Mouse (Mus musculus): ENCODE results near the gene Lmtk2. TPM values are rescaled to one million over a fixed set of nuclear protein-coding genes. Genes with fewer than 3 reads are reported as not detected.

The Lmtk2 gene
- total and polyA plus RNA-seq, 2 experiments from 2014 or later, result 7.1 to 58.8 TPM

DNA sequence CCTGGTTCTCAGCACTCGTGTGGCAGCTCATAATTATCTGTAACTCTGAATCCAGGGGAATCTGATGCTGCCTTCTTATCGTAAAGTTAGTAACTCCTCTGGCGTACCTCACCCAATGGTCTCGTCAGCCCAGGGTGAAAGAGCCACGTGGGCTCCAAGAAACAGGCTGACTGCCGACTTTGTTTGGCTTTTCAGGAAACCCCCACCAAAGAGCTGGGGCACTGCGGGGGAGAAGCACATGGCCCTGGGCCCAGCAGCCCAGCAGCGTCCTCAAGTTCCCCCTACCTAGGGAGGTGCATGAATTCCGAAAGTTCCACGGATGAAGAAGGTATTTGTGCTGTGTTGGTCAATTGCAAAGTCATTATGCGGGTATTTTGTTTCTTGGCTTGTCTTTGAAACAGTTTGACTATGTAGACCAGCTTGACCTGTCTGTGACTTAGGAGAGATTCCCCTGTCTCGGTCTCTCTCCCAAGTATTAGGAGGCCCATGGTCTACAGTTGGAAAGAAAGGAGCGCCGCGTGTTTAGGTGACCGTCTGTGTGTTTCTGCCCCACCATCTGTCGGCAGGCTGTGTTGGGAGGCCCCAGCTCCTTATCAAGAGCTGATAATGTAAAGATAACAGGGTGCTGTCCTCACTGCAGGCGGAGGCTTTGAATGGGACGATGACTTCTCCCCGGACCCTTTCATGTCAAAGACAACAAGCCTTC is 82.5 kb downstream of the Lmtk2 start:
- 78% methylated on average over 20 of the region's 20 CpGs for WGBS

DNA sequence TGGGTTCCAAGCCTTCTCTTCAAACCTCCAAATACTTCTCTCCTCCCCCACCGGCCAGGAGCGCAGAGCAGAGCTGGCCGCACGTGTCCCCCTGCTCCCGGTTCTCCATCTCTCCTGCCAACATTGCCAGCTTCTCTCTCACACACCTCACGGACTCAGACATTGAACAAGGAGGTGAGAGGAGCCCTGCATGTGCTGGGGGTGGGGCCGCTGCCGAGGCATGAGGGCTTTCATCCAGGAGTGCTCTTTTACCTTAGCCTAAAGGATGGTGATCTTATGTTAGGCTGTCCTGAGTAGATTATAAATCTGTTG is 83.0 kb downstream of the Lmtk2 start:
- WGBS, result 90% methylated on average over 8 of the region's 8 CpGs

More for the DNA sequence above, 82.5 kb downstream of the Lmtk2 start:
- Histone ChIP-seq H3K27me3 (ENCODE audit: insufficient read depth, low read length) (no peaks in the 10 kb centered on the region), H3K4me3 (ENCODE audit: low read length) (no peak overlapping the region), H3K4me2 (ENCODE audit: low read depth, low read length) (no peak overlapping the region), H3K9me3 (ENCODE audit: low read length) (no peaks in the 10 kb centered on the region), H3K4me1 (ENCODE audit: insufficient read depth, low read length) (no peaks in the 10 kb centered on the region), H3K9ac (replicated peaks; ENCODE audit: low read length) (no peak overlapping the region), H3K27ac (no peak overlapping the region), H3K36me3 (ENCODE audit: insufficient read depth, low read length) (peaks cover 14% of the 10 kb centered on the region; the same call in 1 of the 2 replicates)
- DNase-seq (ENCODE audit: low spot score) (no peak), ATAC-seq (no peak)
- no peak for TF ChIP-seq CTCF (IDR thresholded peaks at IDR 0.05; ENCODE audit: low read depth)

DNA sequence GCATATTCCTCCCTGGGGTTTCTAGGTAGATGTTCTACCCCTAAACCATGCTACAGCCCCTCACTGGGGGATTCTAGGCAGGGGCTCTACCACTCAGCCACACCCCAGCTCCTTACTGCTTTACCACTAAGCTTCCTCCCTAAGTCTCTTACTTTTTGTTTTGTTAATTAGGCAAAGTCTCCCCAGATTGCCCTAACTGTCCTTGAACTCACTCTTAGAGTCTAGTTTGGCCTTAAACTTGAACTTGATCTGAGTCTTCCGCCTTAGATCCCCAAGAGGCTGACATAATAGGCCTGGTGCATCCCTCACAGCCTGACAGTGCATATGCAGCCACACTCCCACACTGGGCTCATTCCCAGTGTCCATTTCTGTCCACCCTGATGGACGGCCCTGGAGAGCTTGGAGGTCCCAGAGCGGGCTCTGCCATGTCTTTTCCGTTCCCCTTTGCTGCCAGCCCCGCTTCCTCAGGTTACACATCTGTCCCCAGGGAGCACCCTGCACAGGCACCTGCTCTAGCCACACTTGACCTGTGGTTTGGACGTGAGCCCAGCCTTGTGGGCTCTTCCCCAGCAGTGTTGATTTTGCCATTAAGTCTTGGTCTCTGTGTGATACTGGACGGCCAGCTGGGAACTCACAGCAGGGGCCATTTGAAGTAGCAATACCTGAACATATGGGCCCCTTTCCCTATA is 83.6 kb downstream of the Lmtk2 start:
- no peak overlapping the region for H3K9ac ChIP-seq (replicated peaks; ENCODE audit: low read length)
- H3K36me3 ChIP-seq (ENCODE audit: insufficient read depth, low read length), result peaks cover 18% of the 10 kb centered on the region; the same call in 1 of the 2 replicates
- 66% methylated on average over 7 of the region's 7 CpGs for whole genome bisulfite sequencing
- H3K27me3 ChIP-seq (ENCODE audit: insufficient read depth, low read length), result no peaks in the 10 kb centered on the region
- no peak for DNase-seq (ENCODE audit: low spot score)
- H3K9me3 ChIP-seq (ENCODE audit: low read length), result no peaks in the 10 kb centered on the region
- ATAC-seq, result no peak
- H3K4me2 ChIP-seq (ENCODE audit: low read depth, low read length), result no peak overlapping the region
- TF ChIP-seq CTCF (IDR thresholded peaks at IDR 0.05; ENCODE audit: low read depth), result no peak
- no peak overlapping the region for H3K27ac ChIP-seq
- no peaks in the 10 kb centered on the region for H3K4me1 ChIP-seq (ENCODE audit: insufficient read depth, low read length)
- no peak overlapping the region for H3K4me3 ChIP-seq (ENCODE audit: low read length)

More for the DNA sequence above, 83.0 kb downstream of the Lmtk2 start:
- no peak for ATAC-seq
- Histone ChIP-seq H3K4me1 (ENCODE audit: insufficient read depth, low read length) (no peaks in the 10 kb centered on the region), H3K9me3 (ENCODE audit: low read length) (no peaks in the 10 kb centered on the region), H3K27me3 (ENCODE audit: insufficient read depth, low read length) (no peaks in the 10 kb centered on the region), H3K9ac (replicated peaks; ENCODE audit: low read length) (no peak overlapping the region), H3K4me3 (ENCODE audit: low read length) (no peak overlapping the region), H3K4me2 (ENCODE audit: low read depth, low read length) (no peak overlapping the region), H3K36me3 (ENCODE audit: insufficient read depth, low read length) (peaks cover 14% of the 10 kb centered on the region; the same call in 1 of the 2 replicates), H3K27ac (no peak overlapping the region)
- TF ChIP-seq CTCF (IDR thresholded peaks at IDR 0.05; ENCODE audit: low read depth), result no peak
- no peak for DNase-seq (ENCODE audit: low spot score)

DNA sequence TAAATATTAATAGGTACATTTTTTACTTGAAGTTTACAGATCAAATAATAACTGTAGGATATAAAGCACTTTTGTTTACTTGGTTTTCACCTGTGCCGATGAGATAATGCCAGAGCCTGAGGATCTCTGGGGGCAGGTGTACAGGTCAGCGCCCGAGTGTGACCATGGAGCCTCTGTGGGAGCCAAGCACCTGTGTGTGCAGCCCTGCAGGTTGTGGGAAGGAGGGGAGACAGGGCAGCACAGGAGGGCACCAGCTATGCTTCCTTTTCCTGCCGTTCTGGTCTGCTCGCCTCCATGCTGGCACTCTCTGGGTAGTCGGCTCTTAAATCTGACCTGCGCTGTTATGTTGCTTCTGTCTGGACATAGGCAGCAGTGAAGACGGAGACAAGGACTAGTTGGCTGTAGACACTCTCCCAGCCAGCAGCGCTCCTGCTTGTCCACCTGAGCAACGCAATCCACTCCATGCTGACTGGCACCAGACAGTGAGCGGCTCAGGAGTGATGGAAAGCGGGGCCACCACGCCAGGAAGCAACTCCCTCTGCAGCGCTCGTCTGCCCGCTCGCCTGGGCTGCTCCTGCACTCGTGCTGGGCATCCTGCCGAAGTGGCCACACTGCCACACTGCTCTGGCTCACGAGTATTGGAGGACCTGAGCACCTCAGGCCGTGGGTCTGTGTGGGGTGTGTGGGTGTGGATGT is 84.3 kb downstream of the Lmtk2 start:
- DNase-seq (ENCODE audit: low spot score) (no peak), ATAC-seq (no peak)
- H3K27ac ChIP-seq, result no peak overlapping the region
- no peaks in the 10 kb centered on the region for H3K27me3 ChIP-seq (ENCODE audit: insufficient read depth, low read length)
- WGBS, result 82% methylated on average over 21 of the region's 21 CpGs
- no peak for TF ChIP-seq CTCF (IDR thresholded peaks at IDR 0.05; ENCODE audit: low read depth)
- H3K4me2 ChIP-seq (ENCODE audit: low read depth, low read length), result no peak overlapping the region
- no peak overlapping the region for H3K4me3 ChIP-seq (ENCODE audit: low read length)
- peaks cover 18% of the 10 kb centered on the region; the same call in 1 of the 2 replicates for H3K36me3 ChIP-seq (ENCODE audit: insufficient read depth, low read length)
- H3K9ac ChIP-seq (replicated peaks; ENCODE audit: low read length), result no peak overlapping the region
- no peaks in the 10 kb centered on the region for H3K4me1 ChIP-seq (ENCODE audit: insufficient read depth, low read length)
- no peaks in the 10 kb centered on the region for H3K9me3 ChIP-seq (ENCODE audit: low read length)

DNA sequence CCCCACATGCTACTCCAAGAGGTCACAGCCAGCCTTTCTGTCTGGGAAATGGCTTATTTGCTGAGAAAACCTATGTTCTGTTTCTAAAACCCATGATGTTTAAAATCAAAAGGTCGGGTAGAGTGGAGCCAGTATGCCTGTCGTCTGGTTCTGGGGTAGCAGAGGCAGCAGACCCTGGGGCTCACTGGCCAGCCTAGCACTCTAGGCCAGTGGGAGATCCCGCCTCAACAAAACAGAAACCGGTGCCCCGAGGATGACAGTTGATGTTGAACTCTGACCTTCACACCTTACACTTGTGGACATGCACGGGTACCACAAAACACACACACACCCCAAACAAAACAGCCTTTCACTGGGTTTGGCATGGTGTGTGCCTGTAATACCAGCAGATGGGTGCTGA is 88.2 kb downstream of the Lmtk2 start:
- Histone ChIP-seq H3K27ac (no peak overlapping the region), H3K36me3 (ENCODE audit: insufficient read depth, low read length) (peaks cover 18% of the 10 kb centered on the region; the same call in 1 of the 2 replicates), H3K9me3 (ENCODE audit: low read length) (no peaks in the 10 kb centered on the region), H3K4me2 (ENCODE audit: low read depth, low read length) (no peak overlapping the region), H3K9ac (replicated peaks; ENCODE audit: low read length) (no peak overlapping the region), H3K4me3 (ENCODE audit: low read length) (no peak overlapping the region), H3K27me3 (ENCODE audit: insufficient read depth, low read length) (no peaks in the 10 kb centered on the region), H3K4me1 (ENCODE audit: insufficient read depth, low read length) (no peaks in the 10 kb centered on the region)
- ATAC-seq, result no peak
- no peak for TF ChIP-seq CTCF (IDR thresholded peaks at IDR 0.05; ENCODE audit: low read depth)
- WGBS, result 80% methylated on average over 6 of the region's 6 CpGs
- DNase-seq (ENCODE audit: low spot score), result no peak

DNA sequence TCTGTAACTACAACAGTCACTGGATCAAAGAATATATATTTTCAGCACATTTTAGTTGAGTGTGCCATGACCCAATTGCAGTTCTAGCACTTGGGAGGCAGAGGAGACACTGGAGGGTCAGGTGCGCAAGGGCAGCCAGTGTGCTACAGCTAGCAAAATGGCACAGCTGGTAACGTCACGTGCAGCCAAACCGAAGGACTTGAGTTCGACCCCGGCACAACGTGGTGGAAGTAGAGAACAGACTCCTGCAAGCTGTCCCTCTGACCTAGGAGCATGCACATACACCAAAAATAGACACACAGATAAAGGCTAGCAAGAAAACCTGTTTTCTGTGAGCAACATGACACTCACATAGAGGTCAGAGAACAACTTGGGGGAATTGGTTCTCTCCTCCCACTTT is 89.1 kb downstream of the Lmtk2 start:
- Histone ChIP-seq H3K4me3 (ENCODE audit: low read length) (no peak overlapping the region), H3K4me2 (ENCODE audit: low read depth, low read length) (no peak overlapping the region), H3K36me3 (ENCODE audit: insufficient read depth, low read length) (peaks cover 18% of the 10 kb centered on the region; the same call in 1 of the 2 replicates), H3K4me1 (ENCODE audit: insufficient read depth, low read length) (no peaks in the 10 kb centered on the region), H3K9ac (replicated peaks; ENCODE audit: low read length) (no peak overlapping the region), H3K27ac (no peak overlapping the region), H3K27me3 (ENCODE audit: insufficient read depth, low read length) (no peaks in the 10 kb centered on the region), H3K9me3 (ENCODE audit: low read length) (no peaks in the 10 kb centered on the region)
- DNase-seq (ENCODE audit: low spot score) (no peak), ATAC-seq (no peak)
- TF ChIP-seq CTCF (IDR thresholded peaks at IDR 0.05; ENCODE audit: low read depth), result no peak
- WGBS, result 76% methylated on average over 7 of the region's 7 CpGs

All from hindbrain, postnatal 0 days (tissue).